Mouse (Mus musculus) naive thymus-derived CD4-positive, alpha-beta T cell, adult 2 months (primary cell): ENCODE measurements around the gene Pnck.
A peak's percentile ranks its signal among the peaks of the same experiment; 100 is the strongest.

ENCODE experiments used
- DNase-seq: peaks from one replicate; pipeline ENCODE4 v3.0.0-alpha.2; 2011; ENCODE audit warnings: low read depth

Gene Pnck

DNA sequence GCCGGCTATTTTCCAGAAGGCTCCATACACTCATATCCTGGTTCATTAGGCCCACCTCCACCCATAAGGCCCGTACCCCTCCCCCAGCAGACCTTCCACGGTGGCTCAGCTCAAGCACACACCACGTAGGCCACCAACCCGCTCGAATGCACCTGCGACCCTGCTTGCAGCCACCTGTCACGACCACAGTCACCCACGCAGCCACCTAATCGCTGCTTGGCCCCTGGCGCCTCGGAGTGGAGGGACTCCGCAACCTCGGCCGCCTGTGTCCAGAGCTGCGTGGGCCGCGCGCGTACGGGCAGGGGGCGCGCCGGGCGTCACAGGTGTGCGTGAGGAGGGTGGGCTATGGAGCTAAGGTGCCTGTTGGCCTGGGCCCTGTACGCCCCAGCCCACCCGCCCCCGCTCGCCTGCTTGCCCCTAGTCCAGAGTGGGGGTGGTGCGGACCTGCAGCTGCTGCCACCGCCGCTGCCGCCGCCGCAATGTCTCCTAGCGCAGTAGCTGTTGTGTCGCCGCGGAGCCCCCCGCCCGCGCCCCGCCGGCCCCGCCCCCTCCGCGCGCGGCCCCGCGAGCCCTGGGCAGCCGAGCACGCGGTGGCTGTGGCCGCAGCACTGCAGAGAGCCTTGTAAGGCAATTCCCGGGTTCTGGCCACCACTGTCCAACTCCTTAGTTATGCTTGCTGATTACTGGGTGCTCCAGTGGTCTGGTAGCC, at the start of gene Pnck:
TSS of gene Pnck (minus strand) at position 543 of the 709 bp plus-strand sequence.
- peak; percentile 34 for DNase-seq

DNA sequence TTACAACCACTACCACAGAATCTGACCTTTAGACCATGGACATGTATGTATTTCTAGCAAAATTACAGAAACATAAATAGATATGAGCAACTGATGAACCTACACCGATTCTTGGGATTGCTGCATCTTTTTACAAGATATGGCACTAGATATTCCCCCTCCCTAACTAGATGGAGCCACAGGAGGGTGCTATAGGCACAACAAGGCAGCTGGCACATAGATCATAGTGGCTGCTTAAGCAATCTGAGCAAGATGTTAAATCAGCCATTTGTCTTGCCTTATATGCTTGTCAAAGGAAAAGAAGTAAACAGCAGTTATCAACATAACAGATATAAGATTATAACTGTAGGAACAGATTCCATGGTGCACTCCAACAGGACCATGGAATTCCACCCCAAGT, 40.6 kb upstream of the Pnck start:
- peak; percentile 43 for DNase-seq

DNA sequence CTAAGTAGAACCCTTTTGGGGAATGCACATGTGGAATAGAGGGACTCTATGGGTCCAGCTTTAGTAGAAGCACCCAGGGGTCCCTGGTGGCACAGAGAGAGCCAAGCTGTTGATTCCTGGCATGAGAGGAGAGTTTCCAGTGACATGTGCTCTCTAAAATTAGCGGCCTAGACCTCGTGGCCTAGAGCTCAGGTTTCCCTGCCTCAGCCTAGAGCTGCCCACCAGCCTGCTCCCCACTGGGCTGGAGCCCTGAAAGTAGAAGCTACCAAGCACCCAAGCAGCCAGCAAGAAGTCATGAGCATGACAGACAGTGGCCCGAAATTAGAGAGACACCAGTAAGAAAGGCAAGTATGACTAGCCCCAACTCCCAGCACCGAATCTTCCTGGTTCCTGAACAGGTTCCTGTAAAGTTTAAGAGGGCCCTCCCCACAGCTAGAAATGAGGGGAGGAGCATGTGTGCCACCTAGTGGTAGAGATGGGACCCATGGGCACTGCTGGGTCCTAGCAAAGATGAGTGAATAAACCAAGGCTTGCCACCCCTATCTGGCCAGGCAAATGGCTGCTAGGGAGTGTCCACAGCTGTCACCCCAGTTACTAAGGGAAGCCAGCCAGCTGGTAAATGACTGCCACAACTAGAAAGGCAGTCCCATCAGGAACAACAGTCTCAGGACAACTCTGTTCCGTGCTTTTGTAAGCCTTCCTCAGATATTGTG, 31.2 kb upstream of the Pnck start:
- DNase-seq = peak; percentile 64

DNA sequence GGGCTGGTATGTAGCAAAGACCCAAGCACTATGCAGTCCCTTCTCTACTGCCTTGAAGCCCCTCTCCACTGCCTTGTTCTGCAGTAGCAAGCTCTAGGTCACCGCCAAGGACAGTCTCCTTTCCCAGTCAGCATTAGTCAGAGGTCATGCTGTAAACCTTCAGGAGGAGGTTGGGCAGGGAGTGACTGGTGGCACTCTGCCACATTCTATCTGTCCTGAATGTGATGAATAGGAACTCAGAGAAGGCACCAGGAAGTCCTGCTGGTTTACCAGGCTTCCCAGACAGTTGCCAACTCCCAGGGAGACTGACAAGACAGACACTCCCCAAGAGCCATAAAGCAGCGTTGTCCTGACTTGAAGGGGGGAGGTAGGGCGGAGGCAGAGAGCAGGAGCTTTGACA, 25.7 kb upstream of the Pnck start:
- no peak for DNase-seq

DNA sequence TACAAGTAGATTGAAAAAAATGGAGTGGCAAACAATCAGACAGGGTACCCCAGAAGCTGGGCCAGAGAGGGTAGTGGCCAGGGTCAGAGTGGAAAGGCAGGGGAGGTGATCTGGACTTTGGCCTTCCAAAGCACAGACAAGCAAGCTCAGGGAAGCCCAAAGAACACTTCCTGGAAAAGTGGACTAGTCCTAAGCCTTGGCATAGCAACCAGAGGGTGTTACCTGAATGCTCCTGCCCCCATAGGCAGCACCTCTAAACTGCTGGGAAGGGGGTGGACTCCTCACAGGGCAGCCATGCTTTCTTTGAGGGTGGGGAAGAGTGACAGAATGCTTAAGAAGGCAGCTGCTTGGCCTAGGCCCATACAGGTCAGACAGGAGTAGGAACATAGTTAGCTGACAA, 25.1 kb upstream of the Pnck start:
- DNase-seq = no peak

DNA sequence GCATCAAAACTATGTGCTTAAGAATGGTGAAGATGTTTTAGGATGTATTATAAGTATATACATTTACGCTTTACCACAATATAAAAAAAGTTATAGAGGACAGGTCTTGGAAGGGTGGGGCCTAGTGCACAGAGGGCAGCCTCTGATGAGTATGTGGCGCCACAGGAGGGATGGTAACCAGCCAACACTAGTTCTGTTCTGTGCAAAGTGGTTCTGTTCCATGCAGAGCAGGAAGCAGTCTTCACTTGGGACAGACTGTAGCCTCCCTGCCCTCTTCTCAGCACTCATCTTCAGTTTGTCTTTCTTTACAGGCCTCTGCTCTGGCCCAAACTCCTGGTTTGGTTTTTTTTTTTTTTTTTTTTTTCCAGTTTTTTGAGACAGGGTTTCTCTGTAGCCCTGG, 24.2 kb upstream of the Pnck start:
- DNase-seq = no peak

DNA sequence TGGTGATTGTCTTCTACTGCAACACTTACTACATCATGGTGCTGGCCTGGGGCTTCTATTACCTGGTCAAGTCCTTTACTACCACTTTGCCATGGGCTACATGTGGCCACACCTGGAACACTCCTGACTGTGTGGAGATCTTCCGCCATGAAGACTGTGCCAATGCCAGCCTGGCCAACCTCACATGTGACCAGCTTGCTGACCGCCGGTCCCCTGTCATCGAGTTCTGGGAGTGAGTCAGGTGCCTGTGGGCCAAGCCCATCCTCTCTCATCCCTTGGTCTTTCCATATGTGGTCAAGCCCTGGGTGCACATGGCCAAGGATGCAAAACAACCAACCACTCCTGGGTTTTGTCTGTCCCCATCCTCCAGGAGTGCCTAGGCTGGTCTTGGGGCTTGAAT, 16.8 kb upstream of the Pnck start:
- no peak for DNase-seq

DNA sequence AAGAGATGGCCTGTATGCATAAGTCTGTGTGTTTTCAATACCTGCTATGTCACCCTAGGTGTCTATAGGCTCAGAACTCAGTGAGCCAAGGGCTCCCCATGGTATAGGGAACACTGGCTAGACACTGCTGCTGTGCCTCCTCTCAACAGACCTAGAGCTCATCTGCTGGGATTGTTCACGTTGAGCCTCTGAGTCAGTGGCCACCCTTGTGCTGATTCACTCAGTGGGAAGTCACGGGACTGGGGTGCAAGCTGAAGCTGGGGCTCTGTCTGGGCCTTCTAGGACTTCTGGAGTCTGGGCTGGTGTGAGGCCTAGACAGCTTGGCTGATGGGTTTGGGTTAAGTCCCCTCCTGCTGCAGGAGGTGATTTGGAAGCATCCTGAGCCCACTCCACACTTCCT, 15.3 kb upstream of the Pnck start:
- DNase-seq = no peak

DNA sequence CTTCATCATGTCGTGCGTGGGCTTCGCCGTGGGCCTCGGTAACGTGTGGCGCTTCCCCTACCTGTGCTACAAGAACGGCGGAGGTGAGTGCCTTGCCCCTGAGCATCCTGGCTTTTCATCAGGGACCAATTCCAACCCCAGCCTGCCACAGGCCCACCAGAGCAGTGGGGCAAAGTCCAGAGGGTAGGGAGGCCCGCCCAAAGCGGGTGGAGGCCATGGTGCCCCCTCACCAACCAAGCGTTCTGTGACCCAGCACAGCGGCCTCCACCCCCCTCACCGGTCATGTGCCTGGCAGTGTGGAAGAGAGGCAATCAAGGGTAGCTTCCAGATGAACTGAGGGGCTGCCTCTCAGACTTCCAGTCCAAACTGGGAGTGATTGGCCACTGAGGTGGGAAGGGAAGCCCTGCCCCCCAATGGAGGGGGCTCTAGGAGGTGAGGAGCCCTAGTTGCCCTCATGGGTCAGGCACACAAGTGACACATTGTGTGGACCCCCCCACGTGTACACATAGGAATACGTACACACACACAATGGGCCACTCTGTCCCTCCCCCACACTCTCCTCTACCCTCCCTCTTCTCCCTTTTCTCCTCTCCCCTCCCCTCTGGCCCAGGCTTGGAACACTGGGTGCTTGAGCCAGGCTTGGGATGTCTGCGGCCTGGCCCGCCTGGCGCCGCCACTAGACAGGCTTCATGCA, 14.2 kb upstream of the Pnck start:
- DNase-seq = no peak

DNA sequence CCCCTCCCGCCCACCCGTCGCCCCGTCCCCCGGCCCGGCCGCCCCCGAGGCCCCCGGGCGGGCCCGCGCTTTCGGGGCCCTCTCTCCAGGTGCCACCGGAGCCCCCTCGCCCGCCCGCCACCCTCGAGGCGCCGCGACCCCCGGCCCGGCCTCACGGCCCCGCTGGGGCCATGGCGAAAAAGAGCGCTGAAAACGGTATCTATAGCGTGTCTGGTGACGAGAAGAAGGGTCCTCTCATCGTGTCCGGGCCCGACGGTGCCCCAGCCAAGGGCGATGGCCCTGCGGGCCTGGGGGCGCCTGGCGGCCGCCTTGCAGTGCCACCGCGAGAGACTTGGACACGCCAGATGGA, 13.7 kb upstream of the Pnck start:
- DNase-seq = no peak

DNA sequence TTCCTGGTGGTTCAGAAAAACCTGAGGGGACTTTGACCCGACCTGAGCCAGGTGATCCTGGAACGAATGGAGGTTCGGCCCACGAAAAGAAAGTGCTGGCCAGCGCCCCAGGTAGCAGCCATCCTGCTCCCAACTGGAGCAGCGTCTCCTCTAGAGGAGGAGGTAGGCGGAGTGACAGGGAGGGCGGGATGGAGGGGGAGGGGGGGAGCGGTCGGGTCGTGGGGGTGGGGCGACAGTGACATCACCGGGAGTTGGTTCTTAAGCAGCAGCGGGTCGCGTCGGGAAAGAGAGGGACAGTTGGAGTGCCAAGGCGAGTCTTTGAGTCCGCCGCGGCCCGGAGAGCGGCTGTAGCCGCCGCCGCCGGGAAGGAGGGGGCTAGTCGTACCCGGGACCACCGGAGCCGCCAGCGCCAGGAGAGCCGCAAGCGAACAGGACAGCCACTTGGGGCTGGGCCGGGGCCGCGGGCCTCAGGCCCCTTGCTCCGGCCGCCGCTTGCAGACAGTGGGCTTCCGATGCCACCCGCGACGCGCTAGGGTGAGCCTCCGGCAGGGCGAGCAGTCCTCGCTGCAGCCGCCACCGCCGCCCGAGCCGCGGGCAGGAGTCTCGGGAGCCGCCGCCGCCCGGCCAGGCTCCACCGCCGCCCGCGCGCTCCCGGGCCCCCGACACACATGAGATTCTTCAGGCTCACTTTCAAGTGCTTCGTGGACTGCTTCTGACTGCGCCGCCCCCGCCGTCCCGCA, 13.1 kb upstream of the Pnck start, which contains the start of gene Slc6a8:
TSS of gene Slc6a8 (plus strand) at position 272 of the 740 bp plus-strand sequence.
- DNase-seq = peak; percentile 38

DNA sequence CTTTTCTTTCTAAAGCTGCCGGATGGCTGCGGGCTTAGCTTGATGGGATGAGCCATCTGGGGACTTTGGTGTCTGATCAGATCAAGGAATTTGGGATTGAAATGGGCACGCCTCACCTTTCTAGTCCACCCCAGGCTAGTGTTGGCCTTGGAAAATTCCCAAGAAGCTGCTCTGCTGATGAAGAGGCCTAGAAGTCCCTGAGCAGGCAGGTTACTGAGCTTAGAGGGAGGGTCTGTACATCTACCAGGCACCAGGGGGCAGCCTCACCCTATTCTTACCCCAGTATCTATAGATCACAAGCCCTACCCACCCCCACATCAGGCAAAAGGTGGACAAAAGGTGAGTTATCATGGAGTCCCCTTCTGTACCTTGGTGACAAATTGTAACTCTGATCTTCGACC, 12.1 kb upstream of the Pnck start:
- peak; percentile 77 for DNase-seq

DNA sequence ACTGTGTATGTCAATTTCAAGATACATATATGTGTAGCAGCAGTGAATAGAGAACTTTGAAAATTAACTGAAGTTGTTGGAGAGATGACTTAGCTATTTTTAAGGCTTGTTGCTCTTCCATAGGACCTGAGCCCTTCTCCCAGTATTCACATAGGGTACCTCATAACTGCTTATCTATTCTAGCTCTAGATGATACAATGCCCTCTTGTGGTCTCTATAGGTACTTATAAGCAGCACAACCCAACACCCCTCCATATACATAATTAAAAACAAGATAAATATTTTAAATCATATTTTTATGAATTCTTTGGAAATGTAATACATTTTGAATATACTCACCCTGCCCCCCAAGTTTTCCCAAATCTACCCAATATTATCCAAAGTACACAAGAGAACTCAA, 3.2 kb upstream of the Pnck start:
- DNase-seq = peak; percentile 39

DNA sequence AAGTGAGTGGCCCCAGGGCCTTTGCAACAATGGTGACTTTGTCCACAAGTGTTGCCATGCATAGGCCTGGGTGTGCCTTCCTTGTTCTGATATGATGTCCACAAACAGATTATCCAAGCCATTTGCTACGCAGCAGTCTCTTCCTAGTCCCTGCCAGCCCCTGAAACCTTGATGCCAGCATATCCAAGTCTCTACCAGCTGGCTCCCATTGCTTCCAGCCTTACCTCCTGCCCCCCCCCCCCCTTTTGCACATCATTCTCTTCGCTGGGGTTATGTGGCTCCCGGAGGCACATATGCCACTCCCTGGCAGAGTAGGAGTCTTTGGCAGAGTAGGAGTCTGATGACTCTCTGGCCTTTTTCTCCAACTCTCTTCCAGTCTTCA, 358 bp upstream of the Pnck start:
- no peak for DNase-seq

DNA sequence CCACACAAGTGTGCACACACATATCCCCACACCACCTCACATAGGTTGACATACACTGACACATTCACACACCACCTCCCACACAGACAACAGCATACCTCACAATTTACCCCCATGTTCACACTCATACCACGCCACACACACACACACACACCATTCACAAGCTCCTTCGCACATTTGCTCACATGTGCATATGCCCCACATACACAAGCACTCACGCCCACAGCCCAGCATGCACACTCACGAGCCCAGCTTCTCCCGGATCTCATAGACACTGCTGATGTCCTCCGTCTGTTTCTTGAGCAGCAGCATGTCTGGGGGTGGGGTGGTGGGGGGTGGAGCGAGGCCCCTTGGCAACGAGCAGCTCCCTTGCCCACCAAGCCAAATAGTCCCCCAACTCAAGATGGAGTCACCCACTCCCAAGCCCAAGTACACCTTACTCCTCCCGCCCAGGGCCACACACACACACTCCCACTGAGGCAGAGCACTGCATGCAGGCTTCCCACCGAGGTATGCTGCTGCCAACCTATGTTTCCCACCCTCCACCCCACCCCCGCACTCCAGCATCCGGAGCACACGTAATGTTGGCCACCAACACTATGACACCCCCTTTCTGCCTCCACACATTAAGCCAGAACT, 862 bp downstream of the Pnck start:
- no peak for DNase-seq

DNA sequence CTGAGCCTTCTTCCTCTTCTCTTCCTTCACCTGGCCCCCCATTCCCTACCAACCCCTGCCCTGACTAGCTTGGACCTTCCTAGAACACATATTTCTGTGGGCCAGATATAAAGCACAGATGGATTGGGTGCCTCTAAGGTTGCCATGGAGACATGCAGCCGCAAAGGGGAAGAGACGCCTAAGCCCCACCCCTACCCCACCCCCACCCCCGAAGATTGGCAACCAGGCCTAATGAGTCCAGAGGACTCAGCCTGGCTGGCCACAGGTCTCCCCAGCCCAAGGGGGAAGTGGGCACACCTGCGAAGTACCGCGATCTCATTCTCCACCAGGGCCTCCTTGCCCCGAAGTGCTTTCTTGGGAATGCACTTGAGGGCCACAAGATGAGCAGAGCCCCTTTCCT, 1.5 kb downstream of the Pnck start:
- no peak for DNase-seq

DNA sequence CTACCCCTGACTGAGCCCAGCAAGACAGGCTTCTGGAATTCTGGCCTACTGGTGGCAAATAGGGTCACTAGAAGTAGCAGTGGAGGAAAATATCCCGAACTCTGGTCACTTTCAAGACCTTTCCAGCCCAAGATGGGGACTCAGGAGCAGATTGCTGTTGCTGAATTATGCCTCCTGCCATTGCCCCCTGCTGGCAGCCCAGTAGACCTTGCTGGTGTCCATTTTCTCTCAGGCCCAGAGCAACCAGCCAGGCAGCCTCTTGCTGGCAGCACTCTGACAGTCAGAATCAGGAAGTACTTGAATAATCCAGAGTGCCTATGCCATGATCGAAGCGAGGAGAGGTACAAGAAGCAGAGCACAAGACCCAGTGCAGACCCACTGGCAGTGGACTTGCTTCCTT, 4.4 kb downstream of the Pnck start:
- DNase-seq = peak; percentile 53

DNA sequence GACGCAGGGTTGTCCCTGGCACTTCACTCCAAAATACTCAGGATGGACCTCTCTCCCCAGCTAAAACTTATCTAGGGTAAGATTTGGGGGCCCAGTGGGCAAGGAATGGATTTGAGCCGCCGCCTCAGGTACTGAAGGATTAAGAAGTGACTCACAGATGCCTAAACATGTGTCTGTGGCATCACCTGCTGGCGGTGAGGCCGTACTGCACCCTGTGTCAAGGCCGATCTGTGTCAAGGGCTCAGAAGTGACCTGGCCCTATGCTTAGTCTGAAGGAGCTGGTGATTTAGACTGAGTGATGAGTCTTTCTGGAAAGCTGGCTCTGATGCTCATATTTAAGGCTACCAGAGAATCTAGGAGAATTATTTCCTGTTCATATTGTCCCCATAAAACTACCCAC, 5.7 kb downstream of the Pnck start:
- peak; percentile 80 for DNase-seq

DNA sequence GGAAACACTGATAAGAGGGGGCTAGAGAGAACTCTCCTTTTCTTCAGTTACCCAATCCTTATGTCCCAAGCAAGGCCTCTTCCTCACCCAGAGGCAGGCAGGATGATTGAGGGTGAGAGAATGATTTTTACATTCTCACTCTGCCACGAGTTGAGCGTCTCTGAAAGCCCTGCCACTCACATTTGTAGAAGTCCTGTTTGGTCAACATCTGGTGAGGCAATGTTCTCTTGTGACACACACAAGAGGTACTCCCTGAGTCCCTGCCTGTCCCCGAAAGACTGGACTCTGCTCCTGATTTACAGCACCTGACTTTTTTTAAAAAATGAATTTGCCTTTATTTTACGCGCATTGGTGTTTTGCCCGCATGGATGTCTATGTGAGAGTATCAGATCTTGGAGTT, 6.5 kb downstream of the Pnck start:
- no peak for DNase-seq

DNA sequence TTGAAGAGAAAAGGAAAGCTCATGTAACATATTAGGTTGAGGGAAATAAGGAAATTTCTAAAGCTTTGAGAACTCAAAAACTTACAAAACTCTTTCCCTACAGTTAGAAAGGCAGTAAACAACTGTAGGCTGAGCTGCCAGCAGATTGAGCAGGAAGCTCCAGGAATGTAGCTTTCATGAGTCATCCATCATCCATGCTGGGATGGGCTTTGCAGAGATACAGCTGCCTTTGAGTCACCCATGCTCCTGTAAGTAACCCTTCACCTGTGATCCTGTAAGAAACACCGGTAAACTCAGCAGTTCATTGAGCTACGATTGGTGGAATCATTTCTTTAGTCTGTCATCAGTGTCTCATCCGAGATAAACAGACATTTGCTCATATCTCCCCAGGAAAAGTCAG, 9.0 kb downstream of the Pnck start:
- no peak for DNase-seq

DNA sequence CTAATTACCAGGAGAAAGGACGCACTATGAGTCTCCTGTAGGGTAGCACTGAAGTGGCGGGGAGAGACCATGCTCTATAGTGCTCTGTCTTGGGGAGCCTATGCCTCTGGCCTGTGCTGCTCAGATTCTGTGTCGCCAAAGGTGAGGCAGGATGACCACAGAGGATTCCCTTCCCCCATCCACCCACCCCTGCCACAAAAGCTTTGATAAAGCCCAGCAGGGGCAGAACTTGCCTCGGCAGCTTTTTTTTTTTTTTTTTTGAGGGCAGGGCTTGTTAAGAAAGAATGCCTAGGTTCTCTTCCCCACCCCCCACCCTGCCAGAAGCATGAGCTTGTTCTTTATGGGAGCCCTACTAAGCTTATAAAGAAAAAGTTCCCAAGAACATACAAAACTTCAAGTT, 14.8 kb downstream of the Pnck start:
- no peak for DNase-seq

DNA sequence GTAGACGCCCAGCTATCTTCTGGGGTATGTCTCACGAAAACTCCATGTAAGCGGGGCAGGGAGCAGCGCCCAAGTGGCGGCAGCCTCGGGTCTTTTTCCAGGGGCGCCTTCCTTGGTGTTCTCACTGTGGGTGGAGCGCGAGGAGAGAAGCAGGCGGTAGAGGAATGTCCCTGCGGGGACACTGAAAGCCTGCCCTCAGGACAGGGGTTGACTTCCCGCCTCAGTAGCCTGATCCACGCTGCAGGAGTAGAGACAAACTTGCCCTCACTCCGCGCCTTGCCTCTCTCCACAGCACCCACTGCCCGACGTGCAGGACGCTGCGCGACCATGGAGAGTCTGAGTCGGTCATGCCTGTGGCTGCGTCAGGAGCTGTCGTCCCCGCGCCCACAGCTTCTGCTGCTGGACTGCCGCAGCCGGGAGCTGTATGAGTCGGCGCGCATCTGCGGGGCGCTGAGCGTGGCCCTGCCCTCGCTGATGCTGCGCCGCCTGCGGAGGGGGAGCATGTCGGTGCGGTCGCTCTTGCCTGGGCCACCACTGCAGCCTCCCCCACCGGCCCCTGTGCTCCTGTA, 19.9 kb downstream of the Pnck start:
- no peak for DNase-seq
